In genomic region chr9:80705264-80705663, GRCm38 (mm10) we compare ENCODE assay signal across 31 mouse cellular contexts.
DNase-seq lines count a peak whose midpoint lies in the region; ATAC-seq lines count a peak whose summit lies in the region.
"Had no signal": no experiment of that assay in that cellular context is flagged by ENCODE, and none has a peak within 500 bp of the region (broad histone marks: within the 10 kb centered on the region; RNA-seq: fewer than 3 reads in every experiment).

No protein-coding gene starts in this region.

- no peak overlapping the region for H3K9ac ChIP-seq in midbrain, embryonic 11.5 days (ENCODE audit: low read length)
- H3K9ac ChIP-seq: embryonic facial prominence, embryonic 13.5 days; forebrain, embryonic 13.5 days; heart, embryonic 12.5 days; heart, embryonic 15.5 days; hindbrain, embryonic 13.5 days; intestine, embryonic 15.5 days had no signal

- no peak overlapping the region for H3K4me2 ChIP-seq in midbrain, embryonic 11.5 days
- H3K4me2 ChIP-seq: embryonic facial prominence, embryonic 13.5 days; forebrain, embryonic 13.5 days; heart, embryonic 12.5 days; heart, embryonic 15.5 days; hindbrain, embryonic 13.5 days; intestine, embryonic 15.5 days had no signal

- DNase-seq in frontal cortex, postnatal 14 days (ENCODE audit: low spot score in 2 of 2): no peak
- peak; percentile 64 for DNase-seq in heart, adult 11 months
- no peak for DNase-seq in heart, postnatal 4 days
- DNase-seq in right cerebral cortex, adult 18-20 months: peak; percentile 11
- DNase-seq in right cerebral cortex, postnatal 25 days: no peak
- no peak for DNase-seq in midbrain, embryonic 11.5 days (ENCODE audit: low spot score, missing footprints)
- DNase-seq: adrenal gland, adult 2 months; adrenal gland, postnatal 14 days; B cell, adult 2 months; cerebellum, adult 11-12 months; cerebellum, adult 8-10 months; cerebellum, postnatal 10 days; cerebellum, postnatal 36 days; embryo, embryonic 11 days; gastrocnemius, adult 2 months; gastrocnemius, postnatal 14 days; kidney, adult 18-20 months had no signal

- no peaks in the 10 kb centered on the region for H3K36me3 ChIP-seq in midbrain, embryonic 11.5 days (ENCODE audit: control insufficient read depth, insufficient read depth, low read length)
- H3K36me3 ChIP-seq: embryonic facial prominence, embryonic 10.5 days; embryonic facial prominence, embryonic 13.5 days; G1E; heart, embryonic 12.5 days; heart, embryonic 15.5 days; hindbrain, embryonic 10.5 days; hindbrain, embryonic 13.5 days; intestine, embryonic 15.5 days had no signal

- no peaks in the 10 kb centered on the region for H3K4me1 ChIP-seq in midbrain, embryonic 11.5 days (ENCODE audit: control insufficient read depth, insufficient read depth, low read length)
- H3K4me1 ChIP-seq: embryonic facial prominence, embryonic 10.5 days; embryonic facial prominence, embryonic 13.5 days; forebrain, embryonic 13.5 days; heart, embryonic 12.5 days; heart, embryonic 15.5 days; hindbrain, embryonic 10.5 days; hindbrain, embryonic 13.5 days; intestine, embryonic 15.5 days had no signal

- H3K9me3 ChIP-seq in midbrain, embryonic 11.5 days (ENCODE audit: control insufficient read depth, low read length): no peaks in the 10 kb centered on the region
- H3K9me3 ChIP-seq: embryonic facial prominence, embryonic 10.5 days; embryonic facial prominence, embryonic 13.5 days; forebrain, embryonic 13.5 days; G1E; heart, embryonic 12.5 days; heart, embryonic 15.5 days; hindbrain, embryonic 10.5 days; hindbrain, embryonic 13.5 days; intestine, embryonic 15.5 days had no signal

- H3K27me3 ChIP-seq in midbrain, embryonic 11.5 days (ENCODE audit: control insufficient read depth, insufficient read depth, low read length): no peaks in the 10 kb centered on the region
- H3K27me3 ChIP-seq: CH12.LX; embryonic facial prominence, embryonic 13.5 days; forebrain, embryonic 13.5 days; heart, embryonic 12.5 days; heart, embryonic 15.5 days; hindbrain, embryonic 13.5 days; intestine, embryonic 15.5 days had no signal

- peak; percentile 93 for ATAC-seq in frontal cortex, adult (ENCODE audit: low TSS enrichment)
- ATAC-seq in midbrain, embryonic 11.5 days (ENCODE audit: low FRiP score): no peak
- ATAC-seq: forebrain, embryonic 13.5 days; forebrain, embryonic 16.5 days; hindbrain, embryonic 16.5 days; intestine, embryonic 15.5 days had no signal

- WGBS in midbrain, embryonic 11.5 days: 80% methylated on average over 2 of the region's 2 CpGs

- no peak overlapping the region for H3K4me3 ChIP-seq in midbrain, embryonic 11.5 days (ENCODE audit: low read depth, low read length)
- H3K4me3 ChIP-seq: embryonic facial prominence, embryonic 10.5 days; embryonic facial prominence, embryonic 13.5 days; erythroblast, embryonic 14.5 days; forebrain, embryonic 13.5 days; gastrocnemius, adult 2 months; heart, embryonic 12.5 days; heart, embryonic 15.5 days; hindbrain, embryonic 10.5 days; hindbrain, embryonic 13.5 days; intestine, embryonic 15.5 days had no signal

- H3K27ac ChIP-seq in midbrain, embryonic 11.5 days (ENCODE audit: low read depth, low read length): no peak overlapping the region
- H3K27ac ChIP-seq: embryonic facial prominence, embryonic 10.5 days; embryonic facial prominence, embryonic 13.5 days; forebrain, embryonic 13.5 days; gastrocnemius, adult 2 months; heart, embryonic 15.5 days; hindbrain, embryonic 10.5 days; hindbrain, embryonic 13.5 days; intestine, embryonic 15.5 days had no signal

Comparison
In these comparisons a context has a peak if more than half of its experiments do, and no peak if none do; other contexts are left out.
1. DNase-seq: peak in heart, adult 11 months (single experiment) and right cerebral cortex, adult 18-20 months (single experiment); none in frontal cortex, postnatal 14 days (0 of 2), heart, postnatal 4 days (single experiment), right cerebral cortex, postnatal 25 days (single experiment) and midbrain, embryonic 11.5 days (single experiment).